Mouse (Mus musculus) layer of hippocampus, adult 18-20 months (tissue): Measurements from ENCODE around the gene Sult1a1. TPM values are rescaled to one million over a fixed set of nuclear protein-coding genes. Genes with fewer than 3 reads are reported as not detected.

Source experiments
- DNase-seq, 2 experiments: peaks; one replicate each; pipeline ENCODE4 v3.0.0; 2022; ENCODE audit warnings: low spot score in 2 of 2
- total RNA-seq, 2 experiments: library from RNA; stranded (reverse); gene quantifications; 2 replicates each; pipeline ENCODE4 v1.2.3; 2021

Sult1a1 gene
- total RNA-seq, 2 experiments from 2014 or later = 9.5 to 11.6 TPM

DNA sequence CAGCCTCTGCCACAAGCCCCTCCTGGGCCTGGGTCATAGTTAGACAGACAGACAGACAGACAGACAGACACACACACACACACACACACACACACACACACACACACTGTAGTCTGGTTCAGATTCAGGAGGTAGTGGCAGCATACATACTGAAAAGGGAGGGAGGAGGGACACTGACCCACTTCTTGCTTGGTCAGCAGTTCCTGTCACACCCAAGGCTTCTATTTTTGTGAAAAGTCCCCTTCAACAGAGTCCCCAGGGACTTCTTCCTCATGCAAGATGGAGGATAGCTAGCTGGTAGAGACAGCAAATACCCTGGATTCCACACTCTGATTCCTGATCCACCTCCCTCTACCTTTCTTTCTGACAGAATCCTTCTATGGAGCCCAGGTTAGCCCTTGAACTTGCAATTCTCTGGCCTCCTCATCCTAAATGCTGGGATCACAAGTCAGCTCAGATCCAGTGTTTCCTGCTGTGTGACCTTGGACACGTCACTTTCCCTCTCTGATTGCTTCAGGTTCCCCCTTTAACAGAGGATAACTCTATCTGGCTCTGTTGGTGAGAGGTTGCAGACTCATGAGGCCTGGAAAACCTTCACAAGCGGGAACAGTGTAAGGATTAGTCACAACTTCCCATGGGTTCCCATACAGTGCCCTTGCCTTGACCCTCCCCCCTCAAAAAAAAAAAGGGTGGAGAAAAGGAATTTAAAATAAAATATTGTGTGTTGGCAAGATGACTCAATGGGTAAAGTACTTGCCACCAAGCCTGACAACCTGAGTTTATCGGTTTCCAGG, 50.2 kb downstream of the Sult1a1 start:
- DNase-seq = no peak

GRCm38 (mm10) chr7:126625369-126625768, 50.9 kb downstream of the Sult1a1 start:
- DNase-seq = peak; percentile 11 to 27

- DNase-seq = no peak
Measured at GRCm38 (mm10) chr7:126624774-126625173, 51.5 kb downstream of the Sult1a1 start.

GRCm38 (mm10) chr7:126623381-126623780, 52.9 kb downstream of the Sult1a1 start:
- no peak for DNase-seq

Other genes with a start within 250 kb of the Sult1a1 start
- gene Rabep2, start 247.7 kb downstream of the Sult1a1 start, total RNA-seq = 10 to 100 TPM; 14.2 to 15.2 TPM
- gene Atp2a1, start 213.3 kb downstream of the Sult1a1 start, total RNA-seq = 1 to 10 TPM; 1.0 TPM
- 10 to 100 TPM; 75.0 to 76.4 TPM for gene Sh2b1, start 201.0 kb downstream of the Sult1a1 start, total RNA-seq
- 10 to 100 TPM; 78.7 to 84.1 TPM for gene Tufm, start 189.1 kb downstream of the Sult1a1 start, total RNA-seq
- gene Atxn2l, start 173.0 kb downstream of the Sult1a1 start, total RNA-seq = 100 to 1,000 TPM; 116 to 121 TPM
- gene Eif3c, start 110.0 kb downstream of the Sult1a1 start, total RNA-seq = 100 to 1,000 TPM; 180 to 184 TPM
- gene Apobr, start 91.5 kb downstream of the Sult1a1 start, total RNA-seq = under 1 TPM; 0.62 to 0.94 TPM
- 10 to 100 TPM; 27.5 to 32.1 TPM for gene Cln3, start 90.6 kb downstream of the Sult1a1 start, total RNA-seq
- not detected for gene Il27, start 81.5 kb downstream of the Sult1a1 start, total RNA-seq
- gene Nupr1, start 45.6 kb downstream of the Sult1a1 start, total RNA-seq = 1 to 10 TPM; 6.8 to 8.8 TPM
- gene Sgf29, start 27.1 kb downstream of the Sult1a1 start, total RNA-seq = 10 to 100 TPM; 26.1 to 33.5 TPM
- 100 to 1,000 TPM; 105 to 106 TPM for gene Bola2, start 19.0 kb upstream of the Sult1a1 start, total RNA-seq
- 10 to 100 TPM; 17.3 to 17.4 TPM for gene Slx1b, start 19.4 kb upstream of the Sult1a1 start, total RNA-seq
- 100 to 1,000 TPM; 121 to 122 TPM for gene Coro1a, start 31.4 kb upstream of the Sult1a1 start, total RNA-seq
- 100 to 1,000 TPM; 174 to 194 TPM for gene Mapk3, start 83.2 kb upstream of the Sult1a1 start, total RNA-seq
- gene Gdpd3, start 89.9 kb upstream of the Sult1a1 start, total RNA-seq = 1 to 10 TPM; 2.2 to 4.6 TPM
- gene Ypel3, start 100.5 kb upstream of the Sult1a1 start, total RNA-seq = 100 to 1,000 TPM; 286 to 300 TPM
- gene Tbx6, start 105.1 kb upstream of the Sult1a1 start, total RNA-seq = under 1 TPM; 0.56 to 0.64 TPM
- gene Ppp4c, start 116.1 kb upstream of the Sult1a1 start, total RNA-seq = 10 to 100 TPM; 48.9 to 54.5 TPM
- 10 to 100 TPM; 62.4 to 68.1 TPM for gene Fam57b, start 121.2 kb upstream of the Sult1a1 start, total RNA-seq
- gene 4930451I11Rik, start 155.2 kb upstream of the Sult1a1 start, total RNA-seq = not detected
- 10 to 100 TPM; 15.8 to 18.5 TPM for gene Doc2a, start 171.0 kb upstream of the Sult1a1 start, total RNA-seq
- gene Hirip3, start 185.5 kb upstream of the Sult1a1 start, total RNA-seq = 10 to 100 TPM; 25.8 to 30.9 TPM
- gene Ino80e, start 185.9 kb upstream of the Sult1a1 start, total RNA-seq = 10 to 100 TPM; 48.4 to 55.6 TPM
- gene Taok2, start 208.3 kb upstream of the Sult1a1 start, total RNA-seq = 100 to 1,000 TPM; 156 to 160 TPM
- gene Tmem219, start 246.5 kb upstream of the Sult1a1 start, total RNA-seq = 10 to 100 TPM; 18.4 to 23.1 TPM